Mouse (Mus musculus) spleen, adult 2 months (tissue): Measurements from ENCODE around the gene Myh9. TPM values are rescaled to one million over a fixed set of nuclear protein-coding genes. Genes with fewer than 3 reads are reported as not detected.

ENCODE experiments used
- DNase-seq, 2 experiments: peaks; one replicate each; pipeline versions ENCODE4 v3.0.0 to v3.0.0-alpha.2; 2012 to 2021; ENCODE audit warnings: low spot score in 2 of 2, low read depth in 1 of 2
- H3K27ac ChIP-seq: fragments of 200-500 bp; 2 replicates; pipeline ENCODE4 v1.5.1; 2012; ENCODE audit warnings: low read length, inconsistent platforms; ENCODE audit not compliant: insufficient read depth
- H3K27me3 ChIP-seq: fragments of 200-500 bp; 2 replicates; pipeline ENCODE4 v1.6.1; 2012; ENCODE audit warnings: mild to moderate bottlenecking, moderate library complexity, low read length, inconsistent platforms; ENCODE audit not compliant: control insufficient read depth, insufficient read depth
- H3K36me3 ChIP-seq: fragments of 200-500 bp; 2 replicates; pipeline ENCODE4 v1.6.1; 2012; ENCODE audit warnings: mild to moderate bottlenecking, low read length, inconsistent platforms; ENCODE audit not compliant: control insufficient read depth, insufficient read depth
- H3K4me1 ChIP-seq: fragments of 200-500 bp; 2 replicates; pipeline ENCODE4 v1.6.1; 2011; ENCODE audit warnings: inconsistent platforms; ENCODE audit not compliant: control insufficient read depth, insufficient read depth, insufficient read length
- H3K4me3 ChIP-seq: fragments of 200-500 bp; 2 replicates; pipeline ENCODE4 v1.5.1; 2011; ENCODE audit warnings: mild to moderate bottlenecking, inconsistent platforms; ENCODE audit not compliant: insufficient read depth, insufficient read length; ENCODE audit errors: extremely low read depth
- CTCF ChIP-seq: fragments of 200-500 bp; IDR thresholded peaks from 2 replicates; pipeline ENCODE4 v1.5.1; 2011; ENCODE audit warnings: mild to moderate bottlenecking, inconsistent platforms; ENCODE audit not compliant: insufficient read depth, insufficient read length, insufficient replicate concordance; ENCODE audit errors: extremely low read depth
- POLR2A ChIP-seq: fragments of 200-500 bp; IDR thresholded peaks from 2 replicates; pipeline ENCODE4 v1.6.1; 2011; ENCODE audit warnings: low read depth, low read length, inconsistent platforms
- WGBS: fragments of 180-500 bp; shearing (Covaris S2); methylation state at CpG from one replicate; pipeline ENCODE4 v1.1.7; 2018; 5-methylcytosine and 5-hydroxymethylcytosine counted together
- polyA plus RNA-seq: library from polyadenylated mRNA; depleted of rRNA; stranded (reverse); fragments of >200 nt; gene quantifications from 2 replicates; pipeline ENCODE4 v1.2.3, GENCODE M21; 2012

Myh9 gene
- polyA plus RNA-seq, 1 experiment, result 138 TPM

DNA sequence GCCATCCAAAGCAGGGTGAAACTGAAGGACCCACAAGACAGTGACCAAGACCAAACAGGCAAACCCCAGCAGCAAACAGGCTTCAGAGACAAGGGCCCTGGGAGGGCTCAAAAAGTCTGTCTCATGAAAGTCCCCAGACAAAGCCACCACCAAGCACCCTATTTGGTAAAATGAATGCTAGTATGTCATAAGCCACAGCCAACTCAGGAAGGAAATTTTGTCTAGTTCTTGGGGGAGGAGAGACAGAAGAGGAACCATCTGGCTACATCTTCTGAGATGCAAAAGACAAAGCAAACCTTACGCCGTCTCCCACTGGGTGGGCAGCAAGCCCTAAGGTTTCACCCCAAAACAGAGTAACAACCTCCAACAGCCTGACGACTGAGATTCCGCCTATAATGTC lies 36.3 kb downstream of the Myh9 start:
- Histone ChIP-seq H3K36me3 (peaks cover 63% of the 10 kb centered on the region), H3K4me1 (peaks cover 54% of the 10 kb centered on the region; the same call in 1 of the 2 replicates), H3K27ac (peak overlapping the region; percentile 82), H3K27me3 (no peaks in the 10 kb centered on the region), H3K4me3 (no peak overlapping the region)
- DNase-seq, result peak in 1 of 2 experiments; percentile 49
- 29% methylated on average over 4 of the region's 4 CpGs for WGBS
- no peak for TF ChIP-seq CTCF
- no peak for TF ChIP-seq POLR2A

DNA sequence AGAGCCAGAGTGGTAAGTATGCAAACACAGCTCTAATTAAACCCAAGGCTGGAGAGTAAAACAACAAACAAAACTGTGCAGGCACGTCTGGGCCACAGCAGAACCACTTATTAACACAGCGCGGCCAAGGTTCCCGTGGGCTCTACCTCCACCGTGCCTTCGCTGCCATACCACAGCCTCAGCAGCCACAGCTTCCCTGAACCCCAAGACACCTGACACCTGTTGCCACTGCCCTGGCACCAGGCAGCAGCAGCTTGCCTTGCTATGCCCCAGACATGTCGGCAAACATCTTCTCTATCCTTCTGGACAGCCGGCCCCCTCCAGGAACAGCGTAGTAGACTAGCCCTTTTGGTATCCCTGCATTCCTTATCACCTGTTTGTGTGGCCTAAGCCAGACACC lies 37.0 kb downstream of the Myh9 start:
- Histone ChIP-seq H3K36me3 (peaks cover 59% of the 10 kb centered on the region), H3K27ac (peak overlapping the region; percentile 10), H3K27me3 (no peaks in the 10 kb centered on the region), H3K4me3 (no peak overlapping the region), H3K4me1 (peaks cover 52% of the 10 kb centered on the region; the same call in 1 of the 2 replicates)
- DNase-seq, result no peak
- TF ChIP-seq POLR2A, result no peak
- no peak for TF ChIP-seq CTCF
- WGBS, result 55% methylated on average over 9 of the region's 9 CpGs

DNA sequence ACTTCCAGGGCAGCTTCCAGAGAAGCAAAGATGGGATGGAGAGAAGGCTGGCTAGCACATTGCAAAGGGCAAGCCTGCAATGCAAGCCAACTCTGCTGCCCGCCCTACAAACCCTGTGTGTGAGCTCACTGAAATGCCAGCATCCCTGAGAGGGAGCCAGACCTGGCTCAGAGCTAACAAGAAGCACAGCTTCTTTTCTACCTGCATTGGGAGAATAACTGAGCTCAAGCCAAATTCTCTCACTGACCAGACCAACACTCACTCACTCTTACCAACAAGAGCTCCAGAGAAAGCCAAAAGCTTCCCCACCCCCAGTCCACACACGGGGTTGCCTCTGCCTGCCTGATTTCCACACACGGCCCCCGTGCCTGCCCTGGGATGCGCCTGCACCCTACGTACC lies 37.5 kb downstream of the Myh9 start:
- peak overlapping the region; percentile 10 for H3K27ac ChIP-seq
- TF ChIP-seq POLR2A (no peak), CTCF (no peak)

DNA sequence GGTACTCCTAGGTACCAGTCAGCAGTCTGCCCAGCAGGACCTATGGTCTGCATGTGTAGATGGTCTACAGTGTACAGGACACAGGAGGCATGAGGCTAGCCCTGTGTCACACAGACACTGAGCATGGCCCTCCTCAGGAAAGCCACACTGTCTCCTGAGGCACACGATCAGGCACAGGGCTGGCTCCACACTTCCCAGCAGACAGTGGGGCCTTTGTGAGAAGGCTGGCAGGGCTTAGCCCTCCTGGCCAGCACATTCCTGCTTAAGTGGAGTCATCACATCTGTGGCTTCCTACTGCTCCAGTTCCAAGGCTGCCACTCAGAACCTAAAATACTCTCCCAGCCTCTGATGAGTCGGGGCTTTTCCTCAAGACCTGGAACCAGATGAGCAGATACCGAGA lies 38.2 kb downstream of the Myh9 start:
- no peak overlapping the region for H3K4me3 ChIP-seq
- DNase-seq, result no peak
- no peaks in the 10 kb centered on the region for H3K27me3 ChIP-seq
- TF ChIP-seq CTCF, result no peak
- no peak for TF ChIP-seq POLR2A
- WGBS, result 76% methylated on average over 3 of the region's 3 CpGs
- H3K4me1 ChIP-seq, result peaks cover 64% of the 10 kb centered on the region; the same call in 1 of the 2 replicates
- peak overlapping the region; percentile 10 for H3K27ac ChIP-seq
- peaks cover 53% of the 10 kb centered on the region for H3K36me3 ChIP-seq

More for the DNA sequence above, 37.5 kb downstream of the Myh9 start:
- Histone ChIP-seq H3K4me1 (peaks cover 57% of the 10 kb centered on the region; the same call in 1 of the 2 replicates), H3K27me3 (no peaks in the 10 kb centered on the region), H3K4me3 (no peak overlapping the region), H3K36me3 (peaks cover 56% of the 10 kb centered on the region)
- WGBS, result 71% methylated on average over 6 of the region's 6 CpGs
- DNase-seq, result no peak

DNA sequence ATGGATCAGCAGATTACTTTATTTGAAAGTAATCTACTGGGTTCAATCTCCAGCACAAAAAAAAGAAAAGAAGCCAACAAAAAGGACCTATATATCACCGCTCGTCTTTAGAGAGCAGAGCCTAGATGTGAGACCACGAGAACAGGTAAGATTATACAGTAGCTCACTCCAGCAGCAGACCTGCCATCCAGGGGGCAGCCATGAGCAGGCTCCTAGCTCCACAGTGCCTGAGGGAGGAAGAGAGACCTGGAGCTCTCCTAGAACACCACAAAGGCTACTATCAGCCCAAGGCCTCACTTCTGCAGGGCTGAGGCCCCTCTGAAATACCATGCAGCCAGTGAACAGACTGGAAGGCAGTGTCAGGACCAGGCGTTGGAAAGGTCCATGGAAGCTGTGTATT lies 39.0 kb downstream of the Myh9 start:
- Histone ChIP-seq H3K27ac (peak overlapping the region; percentile 10), H3K4me3 (no peak overlapping the region), H3K4me1 (peaks cover 69% of the 10 kb centered on the region; the same call in 1 of the 2 replicates), H3K36me3 (peaks cover 51% of the 10 kb centered on the region), H3K27me3 (no peaks in the 10 kb centered on the region)
- WGBS, result 78% methylated on average over 4 of the region's 4 CpGs
- no peak for TF ChIP-seq CTCF
- no peak for TF ChIP-seq POLR2A
- DNase-seq, result no peak

DNA sequence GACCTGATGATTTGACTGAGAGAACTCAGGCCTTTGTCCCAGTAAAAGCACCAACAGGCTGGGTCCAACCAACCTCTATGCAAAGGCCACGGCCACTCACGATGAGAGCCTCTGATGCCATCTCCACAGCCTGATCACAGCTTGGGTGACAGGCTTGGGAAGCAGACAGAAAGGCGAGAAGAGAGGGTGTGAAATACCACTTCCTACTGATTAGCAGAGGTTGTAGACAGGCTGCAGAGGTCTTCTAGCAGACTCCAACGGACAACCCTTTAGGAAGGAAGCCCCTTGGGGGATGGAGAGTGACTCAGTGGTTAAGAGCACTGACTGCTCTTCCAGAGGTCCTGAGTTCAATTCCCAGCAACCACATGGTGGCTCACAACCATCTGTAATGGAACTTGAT lies 40.8 kb downstream of the Myh9 start:
- H3K36me3 ChIP-seq, result peaks cover 50% of the 10 kb centered on the region
- no peak for TF ChIP-seq CTCF
- DNase-seq, result no peak
- no peaks in the 10 kb centered on the region for H3K27me3 ChIP-seq
- no peak overlapping the region for H3K4me3 ChIP-seq
- WGBS, result 14% methylated on average over 4 of the region's 4 CpGs
- peaks cover 70% of the 10 kb centered on the region for H3K4me1 ChIP-seq
- H3K27ac ChIP-seq, result peak overlapping the region; percentile 89

DNA sequence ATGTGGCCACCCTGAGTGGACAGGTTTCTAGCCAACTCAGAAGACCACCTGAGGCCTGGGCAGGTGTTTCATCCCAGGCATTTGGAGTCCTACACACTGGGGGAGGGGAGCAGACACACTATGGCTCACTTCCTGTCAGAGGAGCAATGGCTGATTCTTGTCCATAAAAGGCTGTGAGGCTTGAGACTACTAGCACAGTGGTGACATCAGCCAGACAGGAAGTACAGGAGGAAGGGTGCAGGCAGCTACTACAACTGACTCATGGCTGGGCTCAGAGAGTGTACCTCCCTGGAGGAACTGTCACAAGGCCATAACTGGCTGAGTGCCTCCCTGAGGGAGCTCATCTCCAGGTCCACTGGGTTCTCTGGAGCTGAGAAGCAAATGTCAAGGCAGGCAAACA lies 41.5 kb downstream of the Myh9 start:
- Histone ChIP-seq H3K27ac (peak overlapping the region; percentile 89), H3K36me3 (peaks cover 52% of the 10 kb centered on the region), H3K4me3 (no peak overlapping the region), H3K27me3 (no peaks in the 10 kb centered on the region), H3K4me1 (peaks cover 64% of the 10 kb centered on the region)
- DNase-seq, result peak; percentile 71 to 83
- no peak for TF ChIP-seq CTCF
- no peak for TF ChIP-seq POLR2A
